Mouse (Mus musculus) frontal cortex, postnatal 25 days (tissue): ENCODE results near the gene Wnt3a.

ENCODE experiments used
- DNase-seq, 2 experiments: peaks; one replicate each; pipeline ENCODE4 v3.0.0; 2022; ENCODE audit warnings: low spot score in 2 of 2

Gene Wnt3a

DNA sequence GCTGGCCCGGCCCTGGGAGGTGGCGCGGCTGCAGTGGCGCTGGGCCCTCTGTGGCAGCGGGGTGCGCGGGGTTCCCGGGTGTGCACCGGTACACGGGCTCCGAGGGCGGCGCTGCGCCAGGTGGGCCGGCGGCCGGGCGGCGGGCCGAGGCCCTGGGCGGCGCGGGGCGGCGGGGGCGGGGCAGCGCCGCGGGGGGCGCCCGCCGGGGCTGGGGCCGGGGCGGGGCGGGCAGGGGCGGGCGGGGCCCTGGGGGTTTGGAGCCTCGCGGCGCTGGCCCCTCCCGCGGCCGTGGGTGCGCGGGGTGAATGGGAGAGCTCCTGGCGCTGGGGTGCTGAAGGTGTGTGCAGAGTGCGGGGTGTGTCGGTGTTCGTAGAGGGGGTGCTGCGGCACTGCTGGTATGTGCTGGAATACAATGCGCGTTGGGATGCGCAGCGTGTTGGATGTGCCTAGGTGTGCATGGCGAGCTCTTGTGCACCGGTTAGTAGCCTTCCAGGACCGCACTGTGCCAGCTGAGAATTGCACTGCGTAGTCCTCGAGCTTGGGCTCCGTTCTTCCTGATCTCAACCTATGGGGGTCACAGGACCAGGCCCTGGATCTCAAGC, at the start of gene Wnt3a:
Gene Wnt3a (minus strand): TSS at position 51 of the 602 bp plus-strand sequence.
- no peak for DNase-seq

DNA sequence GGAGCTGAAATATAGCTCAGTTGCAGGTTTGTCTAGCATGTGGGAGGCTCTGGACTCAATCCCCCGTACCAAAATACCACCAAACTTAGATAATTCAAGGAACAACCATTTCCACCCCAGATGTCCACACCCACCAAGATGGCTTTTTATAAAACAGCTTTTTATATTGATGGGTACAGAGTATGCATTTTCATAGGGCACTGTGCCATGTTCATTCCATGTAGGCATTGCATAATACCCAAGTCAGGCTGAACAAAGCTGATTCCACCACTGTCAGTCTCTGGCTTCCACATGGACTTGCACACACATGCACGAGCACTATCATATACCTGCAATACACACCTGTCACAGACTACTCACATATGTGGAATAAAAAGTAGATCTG, 48.2 kb upstream of the Wnt3a start:
- no peak for DNase-seq

DNA sequence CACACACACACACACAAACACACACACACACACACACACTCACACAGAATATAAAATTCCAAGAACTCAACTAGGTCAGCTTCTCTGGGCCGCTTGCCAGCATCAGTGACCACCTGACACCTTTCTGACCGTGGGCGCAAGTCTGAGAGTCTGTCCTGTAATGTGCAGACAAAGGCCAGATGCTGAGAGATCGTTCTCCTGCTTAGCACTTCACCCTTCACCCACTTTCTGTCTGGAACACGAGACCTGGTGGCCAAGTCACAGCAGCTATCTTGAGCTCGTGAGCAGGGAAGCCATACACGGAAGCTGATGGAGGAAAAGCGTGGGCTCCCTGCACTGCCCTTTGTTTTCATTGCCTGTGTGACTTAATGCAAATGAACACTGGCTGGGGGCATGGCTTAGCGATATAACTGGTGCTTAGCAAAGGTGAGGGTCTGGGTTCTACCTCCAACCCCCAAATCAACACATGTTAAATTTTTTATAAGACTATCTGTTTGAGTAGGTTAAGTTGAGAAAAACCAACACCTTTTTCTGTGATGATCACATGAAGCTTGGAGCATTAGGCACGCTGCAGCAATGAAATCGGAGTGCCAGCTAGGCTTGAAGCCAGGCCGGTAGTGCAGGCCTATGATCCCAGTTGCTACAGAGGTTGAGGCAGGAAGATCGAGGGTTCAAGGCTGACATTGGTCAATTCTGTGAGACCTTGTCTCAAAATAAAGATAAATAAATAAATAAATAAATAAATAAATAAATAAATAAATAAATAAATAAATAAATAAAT, 47.6 kb upstream of the Wnt3a start:
- peak in 1 of 2 experiments; percentile 26 for DNase-seq

DNA sequence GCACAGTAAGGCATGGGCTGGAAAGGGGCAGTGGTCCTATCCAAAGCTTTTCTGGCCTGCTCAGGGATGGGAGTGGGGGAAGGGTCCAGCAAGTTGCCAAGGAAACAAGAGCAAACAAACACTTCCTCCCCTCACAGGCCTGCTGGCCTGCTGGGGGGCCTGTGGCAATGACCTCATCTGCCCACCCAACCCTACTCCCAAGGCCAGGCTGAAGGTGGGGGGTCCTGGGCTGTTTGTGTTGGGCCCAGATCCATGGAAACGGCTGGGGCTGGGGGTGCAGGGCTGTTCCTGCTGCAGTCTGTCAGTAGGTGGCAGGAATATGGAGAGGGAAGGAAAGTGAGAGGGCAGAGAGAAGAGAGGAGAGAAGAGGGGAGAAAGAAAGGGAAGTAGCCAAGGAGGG, 45.8 kb upstream of the Wnt3a start:
- no peak for DNase-seq

DNA sequence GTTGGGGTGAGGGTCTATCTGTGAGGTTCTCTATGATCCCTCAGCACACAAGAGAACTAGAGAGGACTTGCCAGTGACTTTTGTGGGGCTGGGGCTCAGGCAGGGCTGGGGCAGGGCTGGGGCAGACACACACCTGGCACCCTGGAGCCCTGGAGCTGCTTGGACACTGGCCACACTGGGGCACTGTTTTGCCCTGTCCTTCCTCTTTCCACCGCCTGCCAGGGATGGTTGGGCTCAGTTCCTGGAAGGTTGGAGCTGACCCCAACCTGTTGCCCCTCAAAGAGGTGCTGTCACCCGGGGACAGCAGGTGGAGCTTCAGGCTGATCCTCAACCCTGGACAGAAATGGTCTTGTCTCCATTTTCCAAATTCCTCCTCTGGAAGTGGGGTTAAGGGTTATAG, 45.4 kb upstream of the Wnt3a start:
- DNase-seq, result no peak

DNA sequence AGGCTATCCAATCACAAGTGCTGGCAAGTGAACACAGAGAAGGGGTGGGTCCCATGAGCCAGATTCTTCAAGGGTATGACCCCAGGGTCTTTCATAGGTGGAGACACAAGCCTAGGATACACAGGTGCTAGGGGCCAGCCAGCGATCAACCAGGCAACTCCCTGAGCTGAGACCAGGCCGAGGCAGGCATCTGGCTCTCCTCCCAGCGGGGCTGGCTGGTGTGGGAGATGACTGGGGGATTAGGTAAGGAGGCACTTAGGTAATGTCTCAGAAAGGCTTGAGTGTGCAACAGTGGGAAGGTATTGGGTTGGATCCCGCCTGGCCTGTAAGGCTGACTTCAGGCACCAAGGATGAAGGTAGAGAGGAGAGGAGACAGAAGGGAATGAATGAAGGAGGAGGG, 44.6 kb upstream of the Wnt3a start:
- no peak for DNase-seq

DNA sequence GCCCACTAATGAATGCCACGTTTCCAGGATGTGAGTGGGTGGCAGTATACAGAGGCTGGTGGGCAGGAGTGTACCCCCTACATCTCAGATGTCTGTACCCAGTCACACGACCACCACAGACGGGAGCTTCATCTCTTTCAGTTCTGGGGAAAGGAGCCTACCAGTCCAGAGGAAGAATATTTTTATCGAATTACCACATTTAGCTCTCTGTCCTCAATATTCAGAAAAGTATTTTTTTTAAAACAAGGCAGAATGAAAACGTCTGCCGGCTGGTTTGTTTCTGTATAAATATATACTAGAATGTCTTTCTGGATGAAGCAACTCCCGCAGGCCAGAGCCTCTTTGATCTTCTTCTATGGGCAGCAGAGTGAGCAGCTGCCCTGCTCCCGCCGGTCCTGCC, 42.4 kb upstream of the Wnt3a start:
- DNase-seq, result no peak

DNA sequence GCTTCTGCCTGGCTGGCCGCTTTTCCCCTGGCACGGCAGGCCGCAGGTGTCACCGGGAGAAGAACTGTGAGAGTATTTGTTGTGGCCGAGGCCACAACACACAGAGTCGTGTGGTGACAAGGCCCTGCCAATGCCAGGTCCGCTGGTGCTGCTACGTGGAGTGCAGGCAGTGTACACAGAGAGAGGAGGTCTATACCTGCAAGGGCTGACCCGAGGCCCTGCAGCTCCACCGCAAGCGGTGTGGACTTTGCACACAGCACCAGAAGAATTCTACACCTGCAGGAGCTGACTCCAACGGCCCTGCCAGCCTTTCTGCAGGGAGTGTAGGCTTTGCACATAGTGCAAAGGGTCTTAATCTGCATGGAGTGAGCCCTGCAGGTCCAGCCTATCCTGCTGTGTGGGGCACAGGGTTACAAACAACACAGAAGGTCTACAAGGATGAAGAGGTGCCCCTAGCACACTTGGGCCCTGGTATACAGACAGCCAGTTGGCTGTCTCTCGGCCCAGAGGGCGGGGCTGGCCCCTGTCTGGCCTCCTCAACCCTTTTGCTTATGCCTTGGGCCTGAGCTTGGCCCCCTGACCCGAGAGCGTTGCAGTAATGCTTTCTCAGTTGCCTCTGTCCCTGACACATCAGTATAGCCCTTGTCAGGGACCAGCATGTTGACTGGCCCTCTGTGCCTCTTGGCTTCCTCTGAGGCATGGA, 40.8 kb upstream of the Wnt3a start:
- DNase-seq, result no peak

DNA sequence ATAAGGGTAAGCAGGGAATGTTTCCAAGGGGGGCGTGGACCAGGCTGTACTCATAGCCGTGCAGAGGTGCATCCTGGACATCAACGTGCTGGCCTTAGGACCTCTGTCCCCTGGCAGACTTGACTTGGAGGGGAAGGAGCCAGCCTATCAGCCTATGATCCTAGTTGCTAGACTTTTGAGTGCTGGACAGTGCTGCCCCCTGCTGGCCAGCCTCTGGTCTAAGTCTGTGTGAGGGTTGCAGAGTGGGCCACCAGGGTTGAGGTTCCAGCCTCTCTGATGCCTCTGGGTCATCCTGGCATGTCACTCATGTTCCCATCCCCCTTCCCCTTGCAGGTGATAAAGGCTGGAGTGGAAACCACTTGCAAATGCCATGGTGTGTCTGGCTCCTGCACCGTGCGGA, 40.0 kb upstream of the Wnt3a start:
- DNase-seq, result peak in 1 of 2 experiments; percentile 58

DNA sequence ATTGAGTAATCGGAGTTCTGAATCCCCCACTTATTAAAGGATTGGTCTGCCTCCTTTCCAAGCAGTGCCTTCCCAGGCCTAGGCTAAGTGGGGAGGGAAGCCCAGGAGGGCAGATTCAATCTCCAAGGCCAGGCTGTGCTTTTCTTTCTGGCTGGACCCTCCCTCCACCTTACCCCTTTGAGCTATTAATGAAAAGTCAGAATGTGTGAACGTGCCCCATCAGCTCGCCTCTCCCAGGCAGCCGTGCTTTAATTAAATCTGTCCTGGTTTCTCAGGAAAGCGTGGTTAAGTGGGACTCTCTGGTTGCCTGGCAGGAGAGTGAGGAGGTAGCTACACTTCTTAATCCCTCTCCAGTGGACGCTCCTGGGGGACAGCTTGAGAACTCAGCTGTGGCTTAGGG, 39.1 kb upstream of the Wnt3a start:
- no peak for DNase-seq

DNA sequence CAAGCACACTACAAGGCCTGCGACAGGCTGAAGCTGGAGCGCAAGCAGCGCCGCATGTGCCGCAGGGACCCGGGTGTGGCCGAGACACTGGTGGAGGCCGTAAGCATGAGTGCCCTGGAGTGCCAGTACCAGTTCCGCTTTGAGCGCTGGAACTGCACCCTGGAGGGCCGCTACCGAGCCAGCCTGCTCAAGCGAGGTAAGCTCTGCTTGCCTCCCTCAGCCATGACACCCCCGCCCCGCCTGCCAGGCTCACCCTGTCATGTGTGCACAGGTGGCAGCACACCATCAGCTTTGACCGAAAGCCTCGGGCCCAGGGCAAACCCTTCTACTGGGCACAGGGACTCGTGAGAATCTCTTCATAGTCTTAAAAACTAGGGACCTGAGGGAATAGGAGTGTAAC, 37.1 kb upstream of the Wnt3a start:
- no peak for DNase-seq

DNA sequence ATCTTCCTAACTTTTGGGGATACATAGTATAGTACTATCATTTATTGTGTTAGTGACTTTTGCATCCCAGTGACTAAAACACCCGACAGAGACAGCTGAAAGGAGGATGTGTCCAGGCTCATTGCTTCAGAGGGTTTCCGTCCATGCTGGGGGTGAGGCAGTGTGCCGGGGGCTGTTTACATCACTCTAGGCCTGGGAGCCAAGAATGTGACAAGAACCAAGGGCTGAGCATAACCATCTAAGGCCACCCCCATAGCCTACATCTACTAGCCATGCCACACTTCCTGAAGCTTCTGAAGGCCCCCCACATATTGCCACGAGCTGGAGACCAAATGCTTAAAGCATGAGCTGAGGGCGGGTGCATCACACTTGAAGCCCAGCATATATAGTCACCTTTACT, 34.2 kb upstream of the Wnt3a start:
- no peak for DNase-seq

DNA sequence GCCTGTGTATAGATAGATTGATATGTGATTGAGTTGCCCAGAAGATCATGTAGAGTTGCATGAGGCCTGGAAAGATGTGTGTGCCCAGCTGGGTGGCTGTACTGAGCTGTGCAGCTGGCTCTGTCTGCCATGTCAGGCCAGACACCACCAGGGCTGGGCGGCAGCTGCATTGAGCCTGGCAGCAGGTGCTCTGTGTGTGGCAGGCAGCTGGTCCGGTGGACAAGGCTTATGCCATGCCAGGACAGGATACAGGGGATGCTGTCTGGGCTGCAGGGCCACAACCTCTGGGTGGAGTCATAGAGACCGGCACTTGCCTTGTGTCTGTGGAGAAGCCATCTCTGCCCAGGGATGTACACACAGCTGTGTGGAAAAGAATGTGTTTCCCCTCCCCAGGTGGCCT, 32.4 kb upstream of the Wnt3a start:
- DNase-seq, result no peak

DNA sequence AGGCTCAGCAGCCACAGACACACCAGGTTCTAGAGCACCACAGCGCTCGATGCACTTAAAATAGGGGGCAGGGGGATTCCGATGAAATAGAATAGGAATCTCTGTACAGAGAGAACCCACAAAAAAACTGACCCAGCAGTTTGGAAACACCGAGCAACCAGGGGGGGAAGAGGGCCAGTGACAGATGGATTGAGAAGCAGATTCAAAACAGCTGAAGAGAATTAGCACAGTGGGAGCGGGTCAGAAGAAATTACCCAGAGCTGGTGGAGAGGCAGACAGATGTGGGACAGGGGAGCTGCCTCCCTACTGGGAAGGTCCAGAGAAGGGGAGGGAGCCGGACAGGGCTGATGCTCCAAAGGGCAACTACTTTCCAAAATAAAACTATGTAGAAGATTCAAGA, 26.0 kb upstream of the Wnt3a start:
- DNase-seq, result no peak

DNA sequence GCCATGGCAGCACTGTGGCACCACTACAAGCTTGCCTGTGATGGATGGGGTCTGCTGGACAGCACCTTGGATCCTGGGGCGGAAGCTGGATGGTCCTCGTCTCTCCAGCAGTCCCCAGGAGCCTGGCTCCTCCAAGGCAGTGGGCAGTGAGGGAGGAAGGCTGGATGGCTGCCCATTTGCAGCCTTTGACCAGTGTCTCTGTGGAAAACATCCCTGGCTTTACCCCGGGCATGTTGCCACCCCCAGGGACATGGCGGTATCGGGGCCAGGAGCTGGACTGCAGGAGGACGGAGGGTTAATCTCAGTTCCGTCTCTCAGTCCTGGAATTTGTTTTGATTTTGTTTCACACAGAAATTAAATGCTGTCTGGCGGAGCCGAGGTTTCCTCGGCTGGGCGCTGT, 23.4 kb upstream of the Wnt3a start:
- no peak for DNase-seq

DNA sequence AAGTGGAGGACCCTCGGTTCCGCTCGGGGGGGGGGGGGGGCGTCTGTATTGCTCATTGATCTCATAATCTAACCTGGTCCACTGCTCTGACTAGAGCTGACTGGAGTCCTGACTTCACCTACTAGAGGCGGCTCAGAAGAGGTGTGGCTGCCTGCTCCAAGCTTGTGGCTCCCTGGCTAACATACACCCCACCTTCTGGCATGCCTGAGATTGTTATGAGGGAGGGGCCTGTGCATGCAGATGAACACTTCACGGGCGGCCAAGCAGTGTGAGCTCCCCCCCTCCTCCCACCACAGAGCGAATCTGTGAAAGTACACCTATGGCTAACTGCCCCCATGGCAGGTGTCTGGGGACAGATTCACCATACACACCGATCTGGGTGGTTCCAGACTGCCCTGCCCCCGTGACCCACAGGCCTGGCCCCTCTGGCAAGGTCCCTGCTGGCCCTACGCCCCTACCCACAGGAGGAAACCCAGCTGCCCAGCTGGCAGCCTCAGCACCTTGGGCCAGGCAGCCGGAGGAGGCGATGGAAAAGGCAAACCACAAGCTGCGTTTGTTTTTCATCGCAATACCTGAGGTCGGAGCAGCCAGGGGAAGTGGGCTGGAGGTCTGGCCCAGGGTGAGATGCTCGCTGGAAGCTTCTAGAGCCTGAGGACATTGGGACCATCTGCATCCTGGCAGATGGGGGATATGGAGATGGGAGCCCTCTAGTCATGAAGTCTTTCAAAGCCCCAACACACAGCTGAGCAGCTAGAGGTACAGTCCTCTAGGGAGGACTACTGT, 22.7 kb upstream of the Wnt3a start:
- DNase-seq, result no peak

DNA sequence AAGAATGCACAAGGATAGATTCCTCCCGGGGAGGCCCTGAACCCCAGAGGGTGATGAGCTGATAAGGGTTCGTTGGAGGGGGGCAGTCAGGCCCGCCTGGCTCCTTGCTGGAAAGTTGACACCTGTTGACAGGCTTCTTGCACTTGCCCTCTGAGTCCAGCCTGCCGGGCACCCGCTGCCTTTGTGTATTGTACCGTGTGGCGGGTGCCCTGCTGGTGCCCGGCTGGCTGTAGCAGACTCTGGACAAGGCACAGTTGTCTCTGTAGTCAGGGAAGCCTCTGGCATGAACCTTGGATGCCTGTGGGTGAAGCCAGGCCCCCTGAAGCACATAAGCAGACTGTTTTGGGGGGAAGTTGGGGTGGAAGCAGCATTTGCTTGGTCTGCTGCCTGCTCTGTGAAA, 21.9 kb upstream of the Wnt3a start:
- DNase-seq, result no peak

DNA sequence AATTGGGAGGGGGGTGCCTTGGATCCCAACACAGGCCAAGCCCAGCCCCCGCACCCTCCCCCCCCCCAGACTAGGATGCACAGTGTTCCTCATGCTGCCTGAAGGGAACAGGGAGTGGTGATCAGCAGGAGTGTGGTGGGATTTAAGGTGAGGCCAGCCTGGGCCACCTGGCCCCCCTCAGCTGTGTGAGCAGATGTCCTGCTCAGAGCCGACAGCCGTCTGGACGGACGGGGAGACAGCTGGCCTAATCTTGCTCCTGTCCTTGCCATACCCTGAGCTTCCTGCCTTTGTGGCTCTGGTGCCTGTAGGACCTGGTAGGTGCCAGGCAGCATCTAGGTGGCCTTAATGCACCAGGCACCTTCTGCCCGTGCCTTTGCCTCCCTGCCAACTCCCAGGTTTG, 21.5 kb upstream of the Wnt3a start:
- no peak for DNase-seq

DNA sequence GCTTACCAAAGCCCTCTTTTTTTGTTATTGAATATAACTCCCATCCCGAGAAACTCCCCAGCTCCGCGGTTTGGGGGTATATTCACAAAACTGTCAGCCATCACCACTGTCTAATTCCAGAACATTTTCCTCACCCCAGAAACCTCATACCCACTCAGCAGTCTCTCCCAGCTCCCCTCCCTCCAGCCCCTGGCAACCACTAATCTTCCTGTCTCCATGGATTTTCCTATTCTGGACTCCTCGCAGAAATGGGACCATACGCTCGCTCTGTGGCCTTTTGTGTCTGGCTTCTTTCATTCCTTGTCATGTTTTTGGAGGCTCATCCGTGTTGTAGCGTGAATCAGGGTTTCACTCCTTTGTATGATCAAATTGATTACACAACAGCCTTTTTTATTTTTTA, 19.4 kb upstream of the Wnt3a start:
- no peak for DNase-seq

DNA sequence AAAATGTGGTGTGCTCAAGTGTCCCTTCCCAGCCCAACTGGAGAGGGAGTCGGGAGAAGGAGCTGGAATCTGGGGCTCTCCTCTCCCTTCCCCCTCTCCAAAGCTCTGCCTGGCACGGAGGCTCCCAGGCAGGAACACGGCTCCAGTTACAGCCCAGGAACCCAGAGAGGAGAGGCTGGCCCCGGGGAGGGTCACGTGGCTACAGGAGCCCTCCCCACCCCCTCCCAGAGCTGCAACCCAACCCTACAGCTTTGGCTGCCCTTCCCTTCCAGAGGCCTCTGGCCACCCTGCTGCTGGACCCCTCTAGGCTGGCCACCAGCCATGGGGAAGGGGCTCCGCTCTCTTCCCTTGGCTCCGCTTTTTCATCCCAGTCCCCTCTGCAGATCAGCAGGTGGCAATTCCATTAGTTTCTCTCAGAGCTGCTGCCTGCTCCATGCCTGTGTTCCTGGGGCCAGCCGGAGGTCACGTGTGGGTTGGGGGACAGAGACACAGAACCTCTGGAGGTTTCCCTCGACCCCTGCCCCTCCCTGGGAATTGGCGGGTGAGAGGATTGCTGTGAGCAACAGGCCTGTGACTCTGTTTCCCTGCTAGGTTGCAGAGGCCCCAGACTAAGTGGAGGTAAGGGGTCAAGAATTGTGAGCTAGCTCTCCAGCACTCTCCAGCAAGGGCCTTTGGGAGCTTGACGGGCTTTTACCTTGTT, 18.7 kb upstream of the Wnt3a start:
- no peak for DNase-seq

DNA sequence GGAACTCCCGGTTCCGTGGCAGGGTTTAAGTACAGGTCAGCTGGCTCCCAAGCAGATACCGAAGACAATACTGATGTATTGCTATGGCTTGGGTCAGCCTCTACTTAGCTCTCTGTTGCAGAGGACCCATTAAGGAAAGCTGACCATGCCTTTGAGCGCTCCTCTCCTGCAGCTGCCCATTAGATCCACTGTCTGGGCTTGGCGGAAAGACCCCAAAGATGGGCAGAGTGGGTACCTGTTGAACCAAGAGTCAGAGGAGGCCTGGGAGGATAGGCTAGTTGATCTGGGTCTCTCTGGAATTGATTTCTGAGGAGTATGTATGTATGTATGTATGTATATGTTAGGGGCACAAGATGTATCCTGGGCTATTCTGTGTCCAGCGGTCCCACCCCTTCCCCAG, 18.1 kb upstream of the Wnt3a start:
- DNase-seq, result no peak

DNA sequence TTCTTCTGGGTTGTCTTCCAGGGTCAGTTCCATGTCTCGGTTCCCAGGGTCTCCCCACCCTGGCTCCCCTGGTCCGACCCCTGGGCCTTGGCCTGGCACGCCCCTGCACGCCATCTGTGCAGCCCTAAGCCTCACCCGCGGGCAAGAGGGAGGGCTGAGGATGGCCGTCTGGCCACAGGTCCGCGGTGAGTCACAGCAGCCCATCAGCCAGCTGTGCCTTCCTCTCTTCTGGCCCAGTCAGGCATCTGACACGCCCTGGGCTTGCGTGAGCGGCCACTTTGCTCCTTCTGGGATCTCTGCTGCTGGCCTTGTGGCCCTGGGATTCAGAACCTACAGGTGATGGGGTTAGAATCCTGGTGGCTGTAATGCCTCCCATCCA, 17.6 kb upstream of the Wnt3a start:
- DNase-seq, result no peak
